Mouse (Mus musculus) spleen, postnatal 36 days (tissue): ENCODE measurements around the gene Axdnd1.
"Not testable (repeated sequence)": the region's sequence is repeated elsewhere in the genome, so short reads cannot be mapped to it uniquely, and the experiment has no call there.

Experiments
- DNase-seq, 2 experiments: peaks; one replicate each; pipeline ENCODE4 v3.0.0; 2022; ENCODE audit warnings: low spot score in 2 of 2, mixed read lengths in 1 of 2

The Axdnd1 gene

GRCm38 (mm10) chr1:156340847-156341246, 80.1 kb downstream of the Axdnd1 start:
- no peak for DNase-seq

- DNase-seq, result no peak
These were observed 97.8 kb downstream of the Axdnd1 start for GRCm38 (mm10) chr1:156323126-156323525.

- no peak for DNase-seq
These were observed 110.3 kb downstream of the Axdnd1 start, which contains the start of gene Nphs2 for GRCm38 (mm10) chr1:156310630-156311029. Gene Nphs2 (plus strand): TSS chr1:156310727.

- DNase-seq, result no peak
These were observed 112.4 kb downstream of the Axdnd1 start for GRCm38 (mm10) chr1:156308595-156308994.

- DNase-seq, result no peak
These were observed 117.8 kb downstream of the Axdnd1 start, which contains the start of gene Tdrd5 for GRCm38 (mm10) chr1:156302911-156303749. Gene Tdrd5 (minus strand): TSS chr1:156303664.

GRCm38 (mm10) chr1:156290016-156290415, 130.9 kb downstream of the Axdnd1 start:
- no peak for DNase-seq

- DNase-seq, result not testable (repeated sequence)
These were observed 131.8 kb downstream of the Axdnd1 start for GRCm38 (mm10) chr1:156289222-156289587.

- DNase-seq, result no peak
These were observed 132.3 kb downstream of the Axdnd1 start for GRCm38 (mm10) chr1:156288556-156289221.

- no peak for DNase-seq
These were observed 135.4 kb downstream of the Axdnd1 start for GRCm38 (mm10) chr1:156285541-156285896.

- no peak for DNase-seq
These were observed 136.0 kb downstream of the Axdnd1 start for GRCm38 (mm10) chr1:156284851-156285540.

- DNase-seq, result no peak
These were observed 136.8 kb downstream of the Axdnd1 start for GRCm38 (mm10) chr1:156284207-156284606.

- DNase-seq, result no peak
These were observed 140.8 kb downstream of the Axdnd1 start for GRCm38 (mm10) chr1:156280131-156280530.

- DNase-seq, result no peak
These were observed 147.3 kb downstream of the Axdnd1 start for GRCm38 (mm10) chr1:156273647-156274046.
